Mouse (Mus musculus) kidney, adult 2 months (tissue): ENCODE data around the gene Nuak2. TPM values are rescaled to one million over a fixed set of nuclear protein-coding genes. Genes with fewer than 3 reads are reported as not detected.

Source experiments
- DNase-seq: peaks from one replicate; pipeline ENCODE4 v3.0.0; 2021
- H3K27ac ChIP-seq: fragments of 200-500 bp; 2 replicates; pipeline ENCODE4 v1.5.1; 2012; ENCODE audit warnings: low read depth, low read length, control low read depth, inconsistent platforms; ENCODE audit not compliant: insufficient read depth
- H3K27me3 ChIP-seq: fragments of 200-500 bp; replicated peaks from 2 replicates; pipeline ENCODE4 v1.6.1; 2012; ENCODE audit warnings: mild to moderate bottlenecking, moderate library complexity, low read length, inconsistent platforms; ENCODE audit not compliant: control insufficient read depth, insufficient read depth
- H3K36me3 ChIP-seq: fragments of 200-500 bp; 2 replicates; pipeline ENCODE4 v1.6.1; 2012; ENCODE audit warnings: mild to moderate bottlenecking, moderate library complexity, low read length, inconsistent platforms; ENCODE audit not compliant: control insufficient read depth, insufficient read depth
- H3K4me1 ChIP-seq: fragments of 200-500 bp; 2 replicates; pipeline ENCODE4 v1.6.1; 2011; ENCODE audit warnings: low read length; ENCODE audit not compliant: control insufficient read depth, insufficient read depth
- H3K4me3 ChIP-seq: fragments of 200-500 bp; 2 replicates; pipeline ENCODE4 v1.5.1; 2011; ENCODE audit warnings: mild to moderate bottlenecking, low read depth, low read length, control low read depth; ENCODE audit not compliant: insufficient read depth
- CTCF ChIP-seq: fragments of 200-500 bp; conservative IDR thresholded peaks from 2 replicates; pipeline ENCODE4 v1.5.1; 2011; ENCODE audit warnings: low read depth, mild to moderate bottlenecking, control low read depth, low read length, moderate library complexity, mixed read lengths; ENCODE audit not compliant: insufficient read depth, insufficient read length
- POLR2A ChIP-seq: fragments of 200-500 bp; IDR thresholded peaks from one replicate; pipeline ENCODE4 v1.6.1; 2011; ENCODE audit warnings: low read depth, low read length, control low read depth
- WGBS: fragments of 180-500 bp; shearing (Covaris S2); methylation state at CpG from one replicate; pipeline ENCODE4 v1.1.7; 2018; 5-methylcytosine and 5-hydroxymethylcytosine counted together
- polyA plus RNA-seq: library from polyadenylated mRNA; depleted of rRNA; stranded (reverse); fragments of >200 nt; gene quantifications from 2 replicates; pipeline ENCODE4 v1.2.3, GENCODE M21; 2012

Gene Nuak2
- polyA plus RNA-seq, 1 experiment: 56.1 TPM

- Histone ChIP-seq H3K4me1 (peaks cover 29% of the 10 kb centered on the region), H3K27ac (no peak overlapping the region), H3K27me3 (no peaks in the 10 kb centered on the region), H3K4me3 (no peak overlapping the region), H3K36me3 (no peaks in the 10 kb centered on the region)
- 55% methylated on average over 6 of the region's 6 CpGs for WGBS
- TF ChIP-seq CTCF: no peak
- no peak for TF ChIP-seq POLR2A
- DNase-seq: peak; percentile 55
Measured at GRCm38 (mm10) chr1:132372896-132373534, 57.1 kb downstream of the Nuak2 start.

GRCm38 (mm10) chr1:132374140-132374872 lies 58.4 kb downstream of the Nuak2 start:
- DNase-seq: peak; percentile 91
- H3K4me1 ChIP-seq: peaks cover 29% of the 10 kb centered on the region
- H3K27me3 ChIP-seq: no peaks in the 10 kb centered on the region
- H3K36me3 ChIP-seq: no peaks in the 10 kb centered on the region
- WGBS: 29% methylated on average over 5 of the region's 5 CpGs
- no peak overlapping the region; the same call in 1 of the 2 replicates for H3K27ac ChIP-seq
- no peak for TF ChIP-seq CTCF
- TF ChIP-seq POLR2A: no peak
- H3K4me3 ChIP-seq: no peak overlapping the region

- Histone ChIP-seq H3K4me1 (peaks cover 29% of the 10 kb centered on the region), H3K4me3 (no peak overlapping the region), H3K27ac (0 out of 2 replicates have a peak overlapping the region, but pooled peaks have one; percentile 11), H3K27me3 (no peaks in the 10 kb centered on the region), H3K36me3 (no peaks in the 10 kb centered on the region)
- 70% methylated on average over 3 of the region's 3 CpGs for WGBS
- TF ChIP-seq CTCF: no peak
- no peak for DNase-seq
Measured at GRCm38 (mm10) chr1:132374873-132375244, 58.9 kb downstream of the Nuak2 start.

GRCm38 (mm10) chr1:132375256-132375655 lies 59.3 kb downstream of the Nuak2 start:
- 52% methylated on average over 4 of the region's 4 CpGs for WGBS
- no peak for DNase-seq
- no peak overlapping the region for H3K4me3 ChIP-seq
- H3K36me3 ChIP-seq: no peaks in the 10 kb centered on the region
- TF ChIP-seq POLR2A (no peak), CTCF (no peak)
- no peaks in the 10 kb centered on the region for H3K27me3 ChIP-seq
- H3K4me1 ChIP-seq: peaks cover 29% of the 10 kb centered on the region
- 0 out of 2 replicates have a peak overlapping the region, but pooled peaks have one; percentile 11 for H3K27ac ChIP-seq

GRCm38 (mm10) chr1:132376211-132377054 lies 60.5 kb downstream of the Nuak2 start:
- Histone ChIP-seq H3K27ac (no peak overlapping the region), H3K36me3 (no peaks in the 10 kb centered on the region), H3K4me3 (no peak overlapping the region), H3K4me1 (peaks cover 26% of the 10 kb centered on the region), H3K27me3 (no peaks in the 10 kb centered on the region)
- DNase-seq: no peak
- TF ChIP-seq CTCF (no peak), POLR2A (no peak)
- 69% methylated on average over 8 of the region's 8 CpGs for WGBS

- Histone ChIP-seq H3K4me3 (no peak overlapping the region), H3K27me3 (no peaks in the 10 kb centered on the region), H3K4me1 (peaks cover 22% of the 10 kb centered on the region), H3K36me3 (no peaks in the 10 kb centered on the region), H3K27ac (no peak overlapping the region)
- TF ChIP-seq CTCF (no peak), POLR2A (no peak)
- peak; percentile 54 for DNase-seq
- 68% methylated on average over 7 of the region's 7 CpGs for WGBS
Measured at GRCm38 (mm10) chr1:132377055-132377365, 61.1 kb downstream of the Nuak2 start.

GRCm38 (mm10) chr1:132377811-132378210 lies 61.9 kb downstream of the Nuak2 start:
- Histone ChIP-seq H3K4me1 (peaks cover 16% of the 10 kb centered on the region), H3K27ac (no peak overlapping the region), H3K27me3 (no peaks in the 10 kb centered on the region), H3K4me3 (no peak overlapping the region), H3K36me3 (no peaks in the 10 kb centered on the region)
- 85% methylated on average over 3 of the region's 3 CpGs for WGBS
- TF ChIP-seq CTCF (no peak), POLR2A (no peak)
- DNase-seq: no peak
